Mouse (Mus musculus) neural tube, embryonic 11.5 days (tissue): ENCODE results near the gene Agr3. TPM values are rescaled to one million over a fixed set of nuclear protein-coding genes. Genes with fewer than 3 reads are reported as not detected.

Source experiments
- ATAC-seq: fragments of 200-750 bp; cut with Nextera tagmentation; 2 replicates; pipeline ENCODE4 v1.8.0; 2017; ENCODE audit warnings: moderate number of reproducible peaks, mild to moderate bottlenecking, moderate TSS enrichment, moderate library complexity; ENCODE audit not compliant: insufficient read depth, low FRiP score, low TSS enrichment
- DNase-seq: peaks from one replicate; pipeline ENCODE4 v3.0.0-alpha.2; 2015; ENCODE audit warnings: low spot score
- H3K27ac ChIP-seq: fragments of 300-500 bp; sonication (generic); 2 replicates; pipeline ENCODE4 v1.5.1; 2014; ENCODE audit warnings: low read depth, mild to moderate bottlenecking, low read length
- H3K27me3 ChIP-seq: fragments of 300-500 bp; sonication (generic); 2 replicates; pipeline ENCODE4 v1.6.1; 2014; ENCODE audit warnings: mild to moderate bottlenecking, low read length, mixed read lengths; ENCODE audit not compliant: control insufficient read depth, insufficient read depth
- H3K36me3 ChIP-seq: fragments of 300-500 bp; sonication (generic); 2 replicates; pipeline ENCODE4 v1.6.1; 2014; ENCODE audit warnings: mild to moderate bottlenecking, low read length, moderate library complexity, mixed read lengths; ENCODE audit not compliant: control insufficient read depth, insufficient read depth
- H3K4me1 ChIP-seq: fragments of 300-500 bp; sonication (generic); 2 replicates; pipeline ENCODE4 v1.6.1; 2014; ENCODE audit warnings: low read length, mixed read lengths; ENCODE audit not compliant: control insufficient read depth, insufficient read depth
- H3K4me2 ChIP-seq: fragments of 300-500 bp; sonication (generic); 2 replicates; pipeline ENCODE4 v1.6.1; 2014; ENCODE audit warnings: low read depth, mild to moderate bottlenecking, moderate library complexity
- H3K4me3 ChIP-seq: fragments of 300-500 bp; sonication (generic); 2 replicates; pipeline ENCODE4 v1.5.1; 2014; ENCODE audit warnings: low read depth, low read length
- H3K9ac ChIP-seq: fragments of 300-500 bp; sonication (generic); 2 replicates; pipeline ENCODE4 v1.6.1; 2014; ENCODE audit warnings: mild to moderate bottlenecking, low read length
- H3K9me3 ChIP-seq: fragments of 300-500 bp; sonication (generic); 2 replicates; pipeline ENCODE4 v1.6.1; 2016; ENCODE audit warnings: low read length; ENCODE audit not compliant: control insufficient read depth
- WGBS: fragments of 180-500 bp; shearing (Covaris S2); extraction: QIAGEN DNeasy Blood & Tissue Kit; methylation state at CpG from one replicate; pipeline ENCODE4 v1.1.7; 2014; 5-methylcytosine and 5-hydroxymethylcytosine counted together
- polyA plus RNA-seq: library from polyadenylated mRNA; unstranded; fragments of >200 nt; fragmentation: Nextera tagmentation; extraction: Ambion mirVana; gene quantifications from 2 replicates; pipeline ENCODE4 v1.2.1, GENCODE M21; 2014

Agr3 gene
- polyA plus RNA-seq, 1 experiment from 2014 or later, result not detected

GRCm38 (mm10) chr12:35915813-35916212, 9.6 kb upstream of the Agr3 start:
- DNase-seq, result no peak
- no peak overlapping the region for H3K4me3 ChIP-seq
- no peak for ATAC-seq
- H3K9ac ChIP-seq, result no peak overlapping the region
- H3K27me3 ChIP-seq, result no peaks in the 10 kb centered on the region
- no peaks in the 10 kb centered on the region for H3K4me1 ChIP-seq
- no peaks in the 10 kb centered on the region for H3K36me3 ChIP-seq
- no peaks in the 10 kb centered on the region for H3K9me3 ChIP-seq
- H3K27ac ChIP-seq, result no peak overlapping the region
- no peak overlapping the region for H3K4me2 ChIP-seq

- no peaks in the 10 kb centered on the region for H3K27me3 ChIP-seq
- WGBS, result 26% methylated on average over 1 of the region's 1 CpGs
- no peak overlapping the region for H3K9ac ChIP-seq
- no peak overlapping the region for H3K27ac ChIP-seq
- ATAC-seq (no peak), DNase-seq (no peak)
- H3K4me1 ChIP-seq, result no peaks in the 10 kb centered on the region
- H3K4me2 ChIP-seq, result no peak overlapping the region
- H3K36me3 ChIP-seq, result no peaks in the 10 kb centered on the region
- H3K9me3 ChIP-seq, result no peaks in the 10 kb centered on the region
- H3K4me3 ChIP-seq, result no peak overlapping the region
Measured at GRCm38 (mm10) chr12:35916467-35916866, 9.0 kb upstream of the Agr3 start.

- no peak for DNase-seq
- ATAC-seq, result no peak
- no peak overlapping the region for H3K27ac ChIP-seq
- no peaks in the 10 kb centered on the region for H3K4me1 ChIP-seq
- WGBS, result 85% methylated on average over 1 of the region's 1 CpGs
- no peaks in the 10 kb centered on the region for H3K36me3 ChIP-seq
- H3K9ac ChIP-seq, result no peak overlapping the region
- no peak overlapping the region for H3K4me2 ChIP-seq
- H3K9me3 ChIP-seq, result no peaks in the 10 kb centered on the region
- no peaks in the 10 kb centered on the region for H3K27me3 ChIP-seq
- H3K4me3 ChIP-seq, result no peak overlapping the region
Measured at GRCm38 (mm10) chr12:35918031-35918430, 7.4 kb upstream of the Agr3 start.

GRCm38 (mm10) chr12:35927804-35928203, 2.4 kb downstream of the Agr3 start:
- ATAC-seq (no peak), DNase-seq (no peak)
- Histone ChIP-seq H3K9ac (no peak overlapping the region), H3K27ac (no peak overlapping the region), H3K9me3 (no peaks in the 10 kb centered on the region), H3K4me3 (no peak overlapping the region), H3K4me1 (no peaks in the 10 kb centered on the region), H3K27me3 (no peaks in the 10 kb centered on the region), H3K36me3 (no peaks in the 10 kb centered on the region), H3K4me2 (no peak overlapping the region)
- WGBS, result 74% methylated on average over 2 of the region's 2 CpGs

- H3K27me3 ChIP-seq, result no peaks in the 10 kb centered on the region
- no peak overlapping the region for H3K4me3 ChIP-seq
- H3K9me3 ChIP-seq, result no peaks in the 10 kb centered on the region
- H3K27ac ChIP-seq, result no peak overlapping the region
- no peak overlapping the region for H3K4me2 ChIP-seq
- DNase-seq, result no peak
- no peak overlapping the region for H3K9ac ChIP-seq
- ATAC-seq, result no peak
- no peaks in the 10 kb centered on the region for H3K36me3 ChIP-seq
- no peaks in the 10 kb centered on the region for H3K4me1 ChIP-seq
Measured at GRCm38 (mm10) chr12:35932816-35933215, 7.4 kb downstream of the Agr3 start.

GRCm38 (mm10) chr12:35951757-35952156, 26.3 kb downstream of the Agr3 start:
- H3K4me2 ChIP-seq, result no peak overlapping the region
- H3K4me3 ChIP-seq, result no peak overlapping the region
- WGBS, result 71% methylated on average over 1 of the region's 1 CpGs
- no peaks in the 10 kb centered on the region for H3K9me3 ChIP-seq
- no peaks in the 10 kb centered on the region for H3K36me3 ChIP-seq
- H3K27ac ChIP-seq, result no peak overlapping the region
- H3K4me1 ChIP-seq, result no peaks in the 10 kb centered on the region
- DNase-seq, result no peak
- H3K9ac ChIP-seq, result no peak overlapping the region
- no peaks in the 10 kb centered on the region for H3K27me3 ChIP-seq
- no peak for ATAC-seq

GRCm38 (mm10) chr12:35957235-35957634, 31.8 kb downstream of the Agr3 start:
- WGBS, result 74% methylated on average over 2 of the region's 2 CpGs
- H3K9me3 ChIP-seq, result no peaks in the 10 kb centered on the region
- no peak overlapping the region for H3K4me2 ChIP-seq
- H3K9ac ChIP-seq, result no peak overlapping the region
- DNase-seq, result no peak
- no peak for ATAC-seq
- H3K4me1 ChIP-seq, result no peaks in the 10 kb centered on the region
- no peak overlapping the region for H3K4me3 ChIP-seq
- H3K36me3 ChIP-seq, result no peaks in the 10 kb centered on the region
- H3K27me3 ChIP-seq, result no peaks in the 10 kb centered on the region
- no peak overlapping the region for H3K27ac ChIP-seq

GRCm38 (mm10) chr12:35966098-35966767, 40.8 kb downstream of the Agr3 start:
- no peak for ATAC-seq
- no peak overlapping the region for H3K4me3 ChIP-seq
- H3K9me3 ChIP-seq, result no peaks in the 10 kb centered on the region
- H3K4me1 ChIP-seq, result no peaks in the 10 kb centered on the region
- no peak for DNase-seq
- no peak overlapping the region for H3K27ac ChIP-seq
- H3K9ac ChIP-seq, result no peak overlapping the region
- H3K36me3 ChIP-seq, result no peaks in the 10 kb centered on the region
- no peaks in the 10 kb centered on the region for H3K27me3 ChIP-seq
- 56% methylated on average over 7 of the region's 7 CpGs for WGBS
- no peak overlapping the region for H3K4me2 ChIP-seq

GRCm38 (mm10) chr12:35966768-35967141, 41.3 kb downstream of the Agr3 start:
- ATAC-seq, result no peak
- no peak for DNase-seq
- Histone ChIP-seq H3K4me2 (no peak overlapping the region), H3K4me3 (no peak overlapping the region), H3K36me3 (no peaks in the 10 kb centered on the region), H3K4me1 (no peaks in the 10 kb centered on the region), H3K9ac (no peak overlapping the region), H3K27me3 (no peaks in the 10 kb centered on the region), H3K27ac (no peak overlapping the region), H3K9me3 (no peaks in the 10 kb centered on the region)
- WGBS, result 83% methylated on average over 7 of the region's 7 CpGs
